Mouse (Mus musculus): ENCODE data around the gene Nub1. TPM values are rescaled to one million over a fixed set of nuclear protein-coding genes. Genes with fewer than 3 reads are reported as not detected.

Nub1 gene
- total and polyA plus RNA-seq, 3 experiments: 28.8 to 58.6 (median 44.7) TPM

DNA sequence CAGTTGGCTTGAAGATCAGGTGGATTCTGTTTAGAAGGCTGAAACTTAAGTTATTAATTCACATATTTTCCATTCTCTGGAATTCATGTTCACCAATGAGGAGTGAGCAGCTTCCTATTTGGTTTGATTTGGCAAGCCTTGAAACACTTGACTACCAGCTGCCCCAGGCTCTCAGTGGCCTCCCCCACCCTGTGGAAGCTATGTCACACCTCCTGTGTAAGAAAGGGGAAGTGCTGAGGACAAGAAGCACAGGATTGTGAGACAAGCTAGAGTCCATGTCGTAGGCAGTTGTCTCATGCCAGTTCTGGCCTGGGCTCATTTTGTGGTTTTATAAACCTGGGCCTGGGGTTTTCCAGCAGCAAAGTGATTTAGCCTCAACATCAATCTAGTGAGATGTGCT, 2.4 kb downstream of the Nub1 start:
- Histone ChIP-seq H3K36me3 (replicated peaks) (peaks cover 42% of the 10 kb centered on the region), H3K27me3 (ENCODE audit: insufficient read depth, low read length) (no peaks in the 10 kb centered on the region), H3K4me3 (ENCODE audit: low read depth, low read length) (peak overlapping the region; percentile 27; the same call in 1 of the 2 replicates), H3K4me1 (ENCODE audit: insufficient read depth, low read depth, low read length) (peaks cover 24% of the 10 kb centered on the region), H3K9me3 (replicated peaks) (no peaks in the 10 kb centered on the region)
- DNase-seq (ENCODE audit: low spot score) (peak; percentile 81), ATAC-seq (ENCODE audit: extremely low read depth, insufficient number of reproducible peaks, low FRiP score, poor library complexity, severe bottlenecking) (peak; percentile 51; the same call in 1 of the 2 replicates)
- TF ChIP-seq CTCF (IDR thresholded peaks at IDR 0.05; ENCODE audit: low read depth, low read length) (no peak), POLR2AphosphoS5 (IDR thresholded peaks at IDR 0.05; ENCODE audit: insufficient replicate concordance, low read depth, low read length) (no peak), GATA2 (IDR thresholded peaks at IDR 0.05; ENCODE audit: borderline replicate concordance, low read depth, low read length) (no peak), GATA1 (IDR thresholded peaks at IDR 0.05; ENCODE audit: borderline replicate concordance, low read length) (no peak), TAL1 (conservative IDR thresholded peaks at IDR 0.05; ENCODE audit: low read depth, low read length) (no peak)

DNA sequence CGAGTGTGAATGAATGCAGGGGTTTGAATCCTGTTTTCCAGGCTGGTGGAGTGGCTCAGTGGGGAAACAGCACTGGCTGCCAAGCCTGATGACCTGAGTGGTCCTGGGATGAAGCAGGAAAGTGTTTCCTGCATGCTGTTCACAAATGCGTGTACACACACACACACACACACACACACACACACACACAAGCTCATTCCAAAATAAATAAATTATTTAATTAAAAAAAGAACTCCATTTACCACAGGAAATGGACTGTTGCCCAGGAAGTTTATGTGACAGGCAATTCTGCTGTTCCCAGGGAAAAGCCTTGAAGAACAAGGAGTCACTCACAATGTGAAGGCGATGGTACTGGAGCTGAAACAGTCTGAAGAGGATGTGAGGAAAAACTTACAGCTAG, 11.4 kb downstream of the Nub1 start:
- Histone ChIP-seq H3K4me3 (ENCODE audit: low read depth, low read length) (no peak overlapping the region), H3K36me3 (replicated peaks) (peaks cover 96% of the 10 kb centered on the region), H3K9me3 (replicated peaks) (no peaks in the 10 kb centered on the region), H3K4me1 (ENCODE audit: insufficient read depth, low read depth, low read length) (no peaks in the 10 kb centered on the region), H3K27me3 (ENCODE audit: insufficient read depth, low read length) (no peaks in the 10 kb centered on the region)
- TF ChIP-seq GATA1 (IDR thresholded peaks at IDR 0.05; ENCODE audit: borderline replicate concordance, low read length) (no peak), TAL1 (conservative IDR thresholded peaks at IDR 0.05; ENCODE audit: low read depth, low read length) (no peak), POLR2AphosphoS5 (IDR thresholded peaks at IDR 0.05; ENCODE audit: insufficient replicate concordance, low read depth, low read length) (no peak), CTCF (IDR thresholded peaks at IDR 0.05; ENCODE audit: low read depth, low read length) (no peak), GATA2 (IDR thresholded peaks at IDR 0.05; ENCODE audit: borderline replicate concordance, low read depth, low read length) (no peak)
- ATAC-seq (ENCODE audit: extremely low read depth, insufficient number of reproducible peaks, low FRiP score, poor library complexity, severe bottlenecking) (no peak), DNase-seq (ENCODE audit: low spot score) (no peak)

DNA sequence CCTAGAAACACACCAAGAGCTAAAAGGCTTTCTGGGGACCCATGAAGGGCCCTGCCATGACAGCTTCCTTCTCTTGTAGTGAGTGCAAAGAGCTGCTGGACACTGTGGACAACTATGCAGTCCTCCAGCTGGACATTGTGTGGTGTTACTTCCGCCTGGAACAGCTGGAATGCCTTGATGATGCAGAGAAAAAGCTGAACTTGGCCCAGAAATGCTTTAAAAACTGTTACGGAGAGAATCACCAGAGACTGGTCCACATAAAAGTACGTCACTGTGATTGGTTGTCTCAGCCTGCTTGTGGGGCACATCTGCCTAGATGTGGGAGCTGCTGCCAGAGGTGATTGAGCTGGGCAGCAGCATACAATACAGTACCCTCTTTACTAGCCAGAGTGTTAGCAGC, 15.9 kb downstream of the Nub1 start:
- TF ChIP-seq GATA1 (IDR thresholded peaks at IDR 0.05; ENCODE audit: borderline replicate concordance, low read length) (no peak), POLR2AphosphoS5 (IDR thresholded peaks at IDR 0.05; ENCODE audit: insufficient replicate concordance, low read depth, low read length) (no peak), GATA2 (IDR thresholded peaks at IDR 0.05; ENCODE audit: borderline replicate concordance, low read depth, low read length) (no peak)
- no peak overlapping the region for H3K4me3 ChIP-seq (ENCODE audit: low read depth, low read length)
- no peak for ATAC-seq (ENCODE audit: extremely low read depth, insufficient number of reproducible peaks, low FRiP score, poor library complexity, severe bottlenecking)
- no peaks in the 10 kb centered on the region for H3K4me1 ChIP-seq (ENCODE audit: insufficient read depth, low read depth, low read length)
- DNase-seq (ENCODE audit: low spot score): no peak
- H3K36me3 ChIP-seq (replicated peaks): peaks cover 95% of the 10 kb centered on the region
- H3K9me3 ChIP-seq (replicated peaks): no peaks in the 10 kb centered on the region
- no peaks in the 10 kb centered on the region for H3K27me3 ChIP-seq (ENCODE audit: insufficient read depth, low read length)

- TF ChIP-seq TAL1 (conservative IDR thresholded peaks at IDR 0.05; ENCODE audit: low read depth, low read length) (no peak), CTCF (IDR thresholded peaks at IDR 0.05; ENCODE audit: low read depth, low read length) (no peak), GATA1 (IDR thresholded peaks at IDR 0.05; ENCODE audit: borderline replicate concordance, low read length) (no peak), POLR2AphosphoS5 (IDR thresholded peaks at IDR 0.05; ENCODE audit: insufficient replicate concordance, low read depth, low read length) (no peak), GATA2 (IDR thresholded peaks at IDR 0.05; ENCODE audit: borderline replicate concordance, low read depth, low read length) (no peak)
- no peak overlapping the region for H3K4me3 ChIP-seq (ENCODE audit: low read depth, low read length)
- 0 out of 2 replicates have a peak, but pooled peaks cover 3% of the 10 kb centered on the region for H3K4me1 ChIP-seq (ENCODE audit: insufficient read depth, low read depth, low read length)
- no peak; the same call in 1 of the 2 replicates for ATAC-seq (ENCODE audit: extremely low read depth, insufficient number of reproducible peaks, low FRiP score, poor library complexity, severe bottlenecking)
- peaks cover 97% of the 10 kb centered on the region for H3K36me3 ChIP-seq (replicated peaks)
- no peaks in the 10 kb centered on the region for H3K9me3 ChIP-seq (replicated peaks)
- no peaks in the 10 kb centered on the region for H3K27me3 ChIP-seq (ENCODE audit: insufficient read depth, low read length)
- no peak for DNase-seq (ENCODE audit: low spot score)
These were observed 19.3 kb downstream of the Nub1 start for GRCm38 (mm10) chr5:24704615-24705014.

GRCm38 (mm10) chr5:24709962-24710361, 24.6 kb downstream of the Nub1 start:
- H3K4me1 ChIP-seq (ENCODE audit: insufficient read depth, low read depth, low read length): 0 out of 2 replicates have a peak, but pooled peaks cover 3% of the 10 kb centered on the region
- ATAC-seq (ENCODE audit: extremely low read depth, insufficient number of reproducible peaks, low FRiP score, poor library complexity, severe bottlenecking): no peak
- DNase-seq (ENCODE audit: low spot score): no peak
- H3K27me3 ChIP-seq (ENCODE audit: insufficient read depth, low read length): peaks cover 15% of the 10 kb centered on the region
- H3K4me3 ChIP-seq (ENCODE audit: low read depth, low read length): no peak overlapping the region
- H3K9me3 ChIP-seq (replicated peaks): no peaks in the 10 kb centered on the region
- no peak for TF ChIP-seq POLR2AphosphoS5 (IDR thresholded peaks at IDR 0.05; ENCODE audit: insufficient replicate concordance, low read depth, low read length)
- no peak for TF ChIP-seq CTCF (IDR thresholded peaks at IDR 0.05; ENCODE audit: low read depth, low read length)
- TF ChIP-seq TAL1 (conservative IDR thresholded peaks at IDR 0.05; ENCODE audit: low read depth, low read length): no peak
- TF ChIP-seq GATA1 (IDR thresholded peaks at IDR 0.05; ENCODE audit: borderline replicate concordance, low read length): no peak
- no peak for TF ChIP-seq GATA2 (IDR thresholded peaks at IDR 0.05; ENCODE audit: borderline replicate concordance, low read depth, low read length)
- peaks cover 63% of the 10 kb centered on the region for H3K36me3 ChIP-seq (replicated peaks)

GRCm38 (mm10) chr5:24711615-24712014, 26.3 kb downstream of the Nub1 start:
- 0 out of 2 replicates have a peak, but pooled peaks cover 3% of the 10 kb centered on the region for H3K4me1 ChIP-seq (ENCODE audit: insufficient read depth, low read depth, low read length)
- H3K9me3 ChIP-seq (replicated peaks): no peaks in the 10 kb centered on the region
- peaks cover 46% of the 10 kb centered on the region for H3K36me3 ChIP-seq (replicated peaks)
- H3K4me3 ChIP-seq (ENCODE audit: low read depth, low read length): no peak overlapping the region
- peaks cover 22% of the 10 kb centered on the region for H3K27me3 ChIP-seq (ENCODE audit: insufficient read depth, low read length)
- ATAC-seq (ENCODE audit: extremely low read depth, insufficient number of reproducible peaks, low FRiP score, poor library complexity, severe bottlenecking): no peak
- TF ChIP-seq GATA2 (IDR thresholded peaks at IDR 0.05; ENCODE audit: borderline replicate concordance, low read depth, low read length) (no peak), CTCF (IDR thresholded peaks at IDR 0.05; ENCODE audit: low read depth, low read length) (no peak), GATA1 (IDR thresholded peaks at IDR 0.05; ENCODE audit: borderline replicate concordance, low read length) (no peak), TAL1 (conservative IDR thresholded peaks at IDR 0.05; ENCODE audit: low read depth, low read length) (no peak), POLR2AphosphoS5 (IDR thresholded peaks at IDR 0.05; ENCODE audit: insufficient replicate concordance, low read depth, low read length) (no peak)
- DNase-seq (ENCODE audit: low spot score): no peak

Measured in G1E (cell line).